Mouse (Mus musculus) CH12.LX (cell line): Measurements from ENCODE around the gene Tbc1d14. TPM values are rescaled to one million over a fixed set of nuclear protein-coding genes. Genes with fewer than 3 reads are reported as not detected.

Experiments
- DNase-seq: peaks from one replicate; pipeline ENCODE4 v3.0.0-alpha.2; 2013; ENCODE audit errors: extremely low read depth
- H3K27ac ChIP-seq: 2 replicates; pipeline ENCODE4 v1.5.1; 2012; ENCODE audit warnings: low read depth, mild to moderate bottlenecking, control low read depth, moderate library complexity; ENCODE audit not compliant: insufficient read depth
- H3K27me3 ChIP-seq: replicated peaks from 2 replicates; pipeline ENCODE3; 2012; ENCODE audit warnings: inconsistent platforms
- H3K36me3 ChIP-seq, 2 experiments: replicated peaks in 1 of 2; 2 replicates each; pipeline versions ENCODE3 to v1.6.1; 2012; ENCODE audit warnings: inconsistent platforms in 1 of 2, low read length in 1 of 2, mild to moderate bottlenecking in 1 of 2, mixed read lengths in 1 of 2, moderate library complexity in 1 of 2; ENCODE audit not compliant: control insufficient read depth in 1 of 2, insufficient read depth in 1 of 2
- H3K4me1 ChIP-seq, 2 experiments: 2 replicates each; pipeline ENCODE4 v1.6.1; 2012; ENCODE audit warnings: inconsistent platforms in 1 of 2, moderate library complexity in 1 of 2; ENCODE audit not compliant: insufficient read depth in 2 of 2, control insufficient read depth in 1 of 2
- H3K4me2 ChIP-seq: 2 replicates; pipeline ENCODE4 v1.6.1; 2012; ENCODE audit warnings: low read depth, mild to moderate bottlenecking, control low read depth; ENCODE audit not compliant: poor library complexity, insufficient read depth, severe bottlenecking
- H3K4me3 ChIP-seq, 3 experiments: fragments of 150-350 bp in 1 of 3; sonication (generic) in 1 of 3; replicated peaks in 1 of 3; 2 replicates each; pipeline versions ENCODE3 to v1.5.1; 2011 to 2012; ENCODE audit warnings: low read depth in 2 of 3, low read length in 2 of 3, mild to moderate bottlenecking in 2 of 3, moderate library complexity in 2 of 3, control low read depth in 1 of 3, improper control_type of control experiment in 1 of 3, inconsistent platforms in 1 of 3, mixed read lengths in 1 of 3; ENCODE audit not compliant: poor library complexity in 1 of 3
- H3K79me2 ChIP-seq: replicated peaks from 2 replicates; pipeline ENCODE4 v1.6.1; 2012; ENCODE audit warnings: mild to moderate bottlenecking, moderate library complexity; ENCODE audit not compliant: control insufficient read depth, poor library complexity, insufficient read depth, severe bottlenecking; ENCODE audit errors: extremely low read depth
- H3K9ac ChIP-seq: 2 replicates; pipeline ENCODE4 v1.6.1; 2012; ENCODE audit warnings: low read depth, mild to moderate bottlenecking, control low read depth, moderate library complexity; ENCODE audit not compliant: insufficient read depth
- H3K9me3 ChIP-seq: replicated peaks from 2 replicates; pipeline ENCODE3; 2012; ENCODE audit warnings: low read length, inconsistent platforms, mixed read lengths
- BHLHE40 ChIP-seq: IDR thresholded peaks from 2 replicates; pipeline ENCODE4 v1.6.1; 2011; ENCODE audit warnings: mild to moderate bottlenecking, low read depth, low read length, improper control_type of control experiment
- CHD1 ChIP-seq: IDR thresholded peaks from 2 replicates; pipeline ENCODE4 v1.6.1; 2012; ENCODE audit warnings: low read depth, low read length, improper control_type of control experiment, inconsistent platforms
- CHD2 ChIP-seq: IDR thresholded peaks from 2 replicates; pipeline ENCODE4 v1.6.1; 2011; ENCODE audit warnings: low read length, improper control_type of control experiment
- CTCF ChIP-seq, 2 experiments: IDR thresholded peaks in 1 of 2; conservative IDR thresholded peaks in 1 of 2; 2 replicates each; pipeline ENCODE4 v1.5.1; 2011 to 2012; ENCODE audit warnings: low read depth in 2 of 2, low read length in 2 of 2, improper control_type of control experiment in 1 of 2, inconsistent platforms in 1 of 2, mild to moderate bottlenecking in 1 of 2, moderate library complexity in 1 of 2
- E2F4 ChIP-seq: IDR thresholded peaks from 2 replicates; pipeline ENCODE4 v1.6.1; 2011; ENCODE audit warnings: low read depth, low read length, improper control_type of control experiment; ENCODE audit not compliant: insufficient replicate concordance
- ELF1 ChIP-seq: IDR thresholded peaks from 2 replicates; pipeline ENCODE4 v1.6.1; 2014; ENCODE audit warnings: low read depth, mild to moderate bottlenecking, inconsistent platforms, low read length, improper control_type of control experiment
- EP300 ChIP-seq: IDR thresholded peaks from 2 replicates; pipeline ENCODE4 v1.6.1; 2011; ENCODE audit warnings: low read length, improper control_type of control experiment
- ETS1 ChIP-seq: conservative IDR thresholded peaks from 2 replicates; pipeline ENCODE4 v1.6.1; 2012; ENCODE audit warnings: low read depth, mild to moderate bottlenecking, inconsistent platforms, low read length, improper control_type of control experiment, moderate library complexity
- GABPA ChIP-seq: IDR thresholded peaks from 2 replicates; pipeline ENCODE4 v1.6.1; 2012; ENCODE audit warnings: low read depth, low read length, improper control_type of control experiment, inconsistent platforms; ENCODE audit not compliant: insufficient replicate concordance
- HCFC1 ChIP-seq: IDR thresholded peaks from 2 replicates; pipeline ENCODE4 v1.6.1; 2012; ENCODE audit warnings: low read depth, mild to moderate bottlenecking, inconsistent platforms, low read length, improper control_type of control experiment
- IRF4 ChIP-seq: IDR thresholded peaks from 2 replicates; pipeline ENCODE4 v1.6.1; 2014; ENCODE audit warnings: low read depth, mild to moderate bottlenecking, inconsistent platforms, low read length, improper control_type of control experiment
- JUN ChIP-seq: IDR thresholded peaks from 2 replicates; pipeline ENCODE4 v1.6.1; 2011; ENCODE audit warnings: low read depth, mild to moderate bottlenecking, low read length, improper control_type of control experiment, moderate library complexity; ENCODE audit not compliant: insufficient read depth
- JUND ChIP-seq: conservative IDR thresholded peaks from 2 replicates; pipeline ENCODE4 v1.6.1; 2011; ENCODE audit warnings: low read depth, low read length, improper control_type of control experiment
- KAT2A ChIP-seq: IDR thresholded peaks from 2 replicates; pipeline ENCODE4 v1.6.1; 2012; ENCODE audit warnings: low read length, improper control_type of control experiment, inconsistent platforms; ENCODE audit not compliant: insufficient replicate concordance
- MAFK ChIP-seq: IDR thresholded peaks from 2 replicates; pipeline ENCODE4 v1.6.1; 2011; ENCODE audit warnings: low read length, improper control_type of control experiment; ENCODE audit not compliant: insufficient replicate concordance
- MAX ChIP-seq: IDR thresholded peaks from 2 replicates; pipeline ENCODE4 v1.6.1; 2011; ENCODE audit warnings: low read length, improper control_type of control experiment
- MAZ ChIP-seq: IDR thresholded peaks from 2 replicates; pipeline ENCODE4 v1.6.1; 2012; ENCODE audit warnings: low read depth, mild to moderate bottlenecking, inconsistent platforms, low read length, improper control_type of control experiment, moderate library complexity
- MEF2A ChIP-seq: IDR thresholded peaks from 2 replicates; pipeline ENCODE4 v1.6.1; 2014; ENCODE audit warnings: low read depth, mild to moderate bottlenecking, inconsistent platforms, low read length, improper control_type of control experiment, borderline replicate concordance
- MXI1 ChIP-seq: IDR thresholded peaks from 2 replicates; pipeline ENCODE4 v1.6.1; 2011; ENCODE audit warnings: mild to moderate bottlenecking, low read depth, low read length, improper control_type of control experiment
- MYC ChIP-seq: IDR thresholded peaks from 2 replicates; pipeline ENCODE4 v1.6.1; 2011; ENCODE audit warnings: low read depth, mild to moderate bottlenecking, improper control_type of control experiment, low read length
- NELFE ChIP-seq: IDR thresholded peaks from 2 replicates; pipeline ENCODE4 v1.6.1; 2011; ENCODE audit warnings: low read depth, low read length, improper control_type of control experiment
- NRF1 ChIP-seq: IDR thresholded peaks from 2 replicates; pipeline ENCODE4 v1.6.1; 2014; ENCODE audit warnings: low read depth, mild to moderate bottlenecking, inconsistent platforms, low read length, improper control_type of control experiment, moderate library complexity
- PAX5 ChIP-seq: IDR thresholded peaks from 2 replicates; pipeline ENCODE4 v1.6.1; 2012; ENCODE audit warnings: low read length, inconsistent platforms, mixed read lengths
- POLR2A ChIP-seq: IDR thresholded peaks from 2 replicates; pipeline ENCODE4 v1.6.1; 2011; ENCODE audit warnings: low read depth, mild to moderate bottlenecking, improper control_type of control experiment, low read length
- POLR2AphosphoS2 ChIP-seq: IDR thresholded peaks from 2 replicates; pipeline ENCODE4 v1.6.1; 2011; ENCODE audit warnings: low read depth, low read length, improper control_type of control experiment
- RAD21 ChIP-seq: IDR thresholded peaks from 2 replicates; pipeline ENCODE4 v1.6.1; 2011; ENCODE audit warnings: low read depth, mild to moderate bottlenecking, low read length, improper control_type of control experiment, moderate library complexity
- RCOR1 ChIP-seq: conservative IDR thresholded peaks from 2 replicates; pipeline ENCODE4 v1.6.1; 2012; ENCODE audit warnings: low read depth, mild to moderate bottlenecking, inconsistent platforms, low read length, improper control_type of control experiment
- SIN3A ChIP-seq: IDR thresholded peaks from 2 replicates; pipeline ENCODE4 v1.6.1; 2012; ENCODE audit warnings: low read length, improper control_type of control experiment, inconsistent platforms
- SMC3 ChIP-seq: IDR thresholded peaks from 2 replicates; pipeline ENCODE4 v1.6.1; 2011; ENCODE audit warnings: low read depth, low read length, improper control_type of control experiment
- TBP ChIP-seq: conservative IDR thresholded peaks from 2 replicates; pipeline ENCODE4 v1.6.1; 2011; ENCODE audit warnings: low read depth, low read length, improper control_type of control experiment
- TCF12 ChIP-seq: IDR thresholded peaks from 2 replicates; pipeline ENCODE4 v1.6.1; 2014; ENCODE audit warnings: low read depth, mild to moderate bottlenecking, inconsistent platforms, low read length, improper control_type of control experiment
- UBTF ChIP-seq: IDR thresholded peaks from 2 replicates; pipeline ENCODE4 v1.6.1; 2012; ENCODE audit warnings: low read depth, mild to moderate bottlenecking, inconsistent platforms, low read length, improper control_type of control experiment, moderate library complexity
- USF1 ChIP-seq: IDR thresholded peaks from 2 replicates; pipeline ENCODE4 v1.6.1; 2014; ENCODE audit warnings: low read depth, mild to moderate bottlenecking, inconsistent platforms, low read length, improper control_type of control experiment
- USF2 ChIP-seq: conservative IDR thresholded peaks from 2 replicates; pipeline ENCODE4 v1.6.1; 2011; ENCODE audit warnings: low read depth, low read length, improper control_type of control experiment
- ZC3H11A ChIP-seq: IDR thresholded peaks from 2 replicates; pipeline ENCODE4 v1.6.1; 2012; ENCODE audit warnings: low read depth, mild to moderate bottlenecking, inconsistent platforms, low read length, improper control_type of control experiment
- ZKSCAN1 ChIP-seq: IDR thresholded peaks from 2 replicates; pipeline ENCODE4 v1.6.1; 2012; ENCODE audit warnings: low read depth, inconsistent platforms, low read length, improper control_type of control experiment, borderline replicate concordance
- ZMIZ1 ChIP-seq: IDR thresholded peaks from 2 replicates; pipeline ENCODE4 v1.6.1; 2012; ENCODE audit warnings: low read depth, mild to moderate bottlenecking, inconsistent platforms, low read length, improper control_type of control experiment
- ZNF384 ChIP-seq: IDR thresholded peaks from 2 replicates; pipeline ENCODE4 v1.6.1; 2012; ENCODE audit warnings: low read depth, low read length, improper control_type of control experiment, inconsistent platforms
- dilution Hi-C: fragments of 300-500 bp; cut with MboI; formaldehyde crosslinking; loops from 2 replicates; pipeline ENCODE4 v1.14.3; 2020; ENCODE audit warnings: low sequenced_read_pairs; ENCODE audit not compliant: extremely low pct_unique_long_range_greater_than_20kb, extremely low pct_ligation_motif_present
- in situ Hi-C: fragments of 300-500 bp; cut with MboI; formaldehyde crosslinking; loops from 3 replicates; pipeline ENCODE4 v1.14.3; 2019; ENCODE audit warnings: low sequenced_read_pairs, low pct_ligation_motif_present, low pct_unique_long_range_greater_than_20kb, mixed read lengths
- polyA plus RNA-seq: library from polyadenylated mRNA; unstranded; fragments of >175 nt; gene quantifications from 2 replicates; pipeline ENCODE4 v1.2.1, GENCODE M21; 2012; ENCODE audit warnings: low read depth; ENCODE audit not compliant: insufficient read length
- total RNA-seq, 2 experiments: library from RNA; depleted of rRNA; stranded (reverse); fragments of 300-350 nt in 1 of 2; fragments of >200 nt in 1 of 2; gene quantifications; 2 replicates each; pipeline ENCODE4 v1.2.3; 2012 to 2014

The Tbc1d14 gene
- total and polyA plus RNA-seq, 3 experiments = 5.7 to 29.1 (median 10.1) TPM

DNA sequence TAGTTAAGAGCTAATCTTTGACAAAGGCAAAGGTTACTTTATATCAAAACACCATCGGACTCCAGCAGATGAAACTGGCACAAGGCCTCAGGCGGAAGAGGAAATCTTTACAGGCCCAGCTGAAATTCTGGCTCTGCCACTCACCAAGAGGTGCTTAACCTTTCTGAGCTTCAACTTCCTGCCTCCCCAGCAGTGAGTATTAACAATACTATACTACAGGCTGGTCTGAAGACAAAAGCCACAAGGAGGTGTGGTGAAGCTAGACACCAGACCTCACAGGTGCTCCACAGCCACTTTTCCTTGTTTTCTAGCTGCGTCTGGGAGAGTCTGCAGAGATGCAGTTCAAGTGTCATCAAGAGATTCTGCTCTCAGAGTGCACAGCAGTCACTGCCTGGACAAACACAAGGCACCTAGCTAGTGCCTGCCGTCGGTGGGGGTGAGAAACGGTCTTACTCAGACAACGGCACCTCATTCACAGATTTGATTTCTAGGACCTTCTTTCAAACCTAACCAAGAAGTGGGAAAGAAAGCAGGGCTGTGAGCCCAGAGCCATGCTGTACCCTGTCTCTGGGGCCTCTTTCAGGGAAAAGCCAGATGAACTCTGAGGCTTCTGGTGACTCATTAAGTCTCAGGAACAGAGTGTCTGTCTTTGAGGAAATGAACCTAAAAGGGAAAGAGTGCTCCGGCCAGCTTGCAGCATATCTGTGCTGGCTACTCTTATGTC is 18.8 kb downstream of the Tbc1d14 start:
- peak; percentile 69 for DNase-seq
- Histone ChIP-seq H3K36me3 (peaks cover 25 to 34% of the 10 kb centered on the region in 2 experiments), H3K4me2 (peak overlapping the region; percentile 59), H3K27ac (peak overlapping the region; percentile 82), H3K27me3 (no peaks in the 10 kb centered on the region), H3K9me3 (peaks cover 15% of the 10 kb centered on the region), H3K79me2 (peaks cover 25% of the 10 kb centered on the region), H3K4me3 (peak overlapping the region in 1 of 3 experiments; percentile 12), H3K4me1 (peaks cover 23 to 78% of the 10 kb centered on the region in 2 experiments), H3K9ac (peak overlapping the region; percentile 27)
- in situ Hi-C loops (no loop called here), dilution Hi-C loops (no loop called here)
- no peak for TF ChIP-seq MAZ
- no peak for TF ChIP-seq CHD1
- TF ChIP-seq CTCF (conservative IDR thresholded peaks at IDR 0.05 in 1 of 2, IDR thresholded peaks at IDR 0.05 in 1 of 2; ENCODE audit: low read depth in 2 of 2, low read length in 2 of 2) = no peak
- no peak for TF ChIP-seq UBTF
- TF ChIP-seq HCFC1 = peak; percentile 68
- no peak for TF ChIP-seq KAT2A
- no peak for TF ChIP-seq JUN
- no peak for TF ChIP-seq CHD2
- TF ChIP-seq RCOR1 = no peak
- TF ChIP-seq USF2 = no peak
- peak; percentile 68; the same call in 1 of the 2 replicates for TF ChIP-seq ELF1
- TF ChIP-seq BHLHE40 = peak; percentile 30; the same call in 1 of the 2 replicates
- no peak for TF ChIP-seq POLR2AphosphoS2
- no peak for TF ChIP-seq NELFE
- TF ChIP-seq ZMIZ1 = no peak
- TF ChIP-seq NRF1 = no peak
- peak; percentile 30 for TF ChIP-seq TCF12
- no peak for TF ChIP-seq ZKSCAN1
- no peak for TF ChIP-seq MAFK
- TF ChIP-seq JUND = no peak
- TF ChIP-seq USF1 = no peak
- peak; percentile 72 for TF ChIP-seq EP300
- TF ChIP-seq SMC3 = no peak
- peak; percentile 56 for TF ChIP-seq SIN3A
- peak; percentile 44; the same call in 1 of the 2 replicates for TF ChIP-seq MEF2A
- no peak for TF ChIP-seq E2F4
- TF ChIP-seq MYC = no peak; the same call in 1 of the 2 replicates
- TF ChIP-seq ZNF384 = no peak
- TF ChIP-seq ETS1 = peak; percentile 26
- no peak for TF ChIP-seq ZC3H11A
- peak; percentile 43; the same call in 1 of the 2 replicates for TF ChIP-seq POLR2A
- TF ChIP-seq MXI1 = no peak; the same call in 1 of the 2 replicates
- no peak for TF ChIP-seq TBP
- 0 out of 2 replicates have a peak, but pooled peaks have one; percentile 8 for TF ChIP-seq IRF4
- no peak for TF ChIP-seq GABPA
- no peak for TF ChIP-seq RAD21
- no peak for TF ChIP-seq PAX5
- no peak for TF ChIP-seq MAX
